Mouse (Mus musculus) retina, embryonic 14.5 days (tissue): ENCODE data around the gene Syt9.

Source experiments
- DNase-seq: peaks from one replicate; pipeline ENCODE4 v3.0.0-alpha.2; 2015; ENCODE audit warnings: low spot score

The Syt9 gene

DNA sequence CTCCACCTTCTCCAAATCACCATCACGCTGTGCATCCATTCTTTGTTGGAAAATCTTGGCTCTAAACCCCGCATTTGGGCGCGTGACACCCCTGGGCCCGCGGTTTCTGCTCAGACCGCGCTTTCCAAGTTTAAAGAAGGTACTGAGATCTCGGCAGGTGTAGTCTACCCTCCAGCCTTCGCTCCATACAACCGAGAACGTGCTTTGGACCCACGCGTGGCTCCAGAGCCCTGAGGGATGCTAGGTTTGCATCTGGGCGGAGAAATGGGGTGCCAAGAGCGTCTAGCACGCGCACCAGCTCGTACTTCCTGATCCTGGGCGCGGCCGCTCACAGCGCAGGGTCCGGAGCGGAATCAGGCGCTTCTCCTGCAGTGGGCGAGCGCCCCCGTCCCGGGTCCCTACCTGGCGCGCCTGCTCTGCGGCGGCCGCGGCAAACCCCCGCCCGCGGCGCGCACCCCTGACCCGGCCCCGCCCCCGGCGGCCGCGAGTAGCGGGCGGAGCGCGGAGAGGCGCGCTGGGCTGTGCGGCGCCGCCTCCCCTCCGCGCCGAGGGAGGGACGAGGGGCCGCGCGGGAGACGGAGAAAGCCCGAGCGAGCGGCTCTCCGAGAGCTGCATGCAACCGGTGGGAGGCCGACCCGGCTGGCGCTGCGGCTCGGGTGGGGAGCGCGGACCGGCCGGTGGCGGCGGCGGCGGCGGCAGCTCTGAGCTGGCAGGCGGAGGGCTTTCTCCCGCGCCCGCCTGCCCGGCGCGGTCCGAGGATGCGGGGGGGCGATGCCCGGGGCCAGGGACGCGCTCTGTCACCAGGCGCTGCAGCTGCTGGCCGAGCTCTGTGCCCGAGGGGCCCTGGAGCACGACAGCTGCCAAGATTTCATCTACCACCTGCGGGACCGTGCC, at the start of gene Syt9:
Gene Syt9 (plus strand): TSS at position 497 of the 894 bp plus-strand sequence.
- DNase-seq, result peak; percentile 66

DNA sequence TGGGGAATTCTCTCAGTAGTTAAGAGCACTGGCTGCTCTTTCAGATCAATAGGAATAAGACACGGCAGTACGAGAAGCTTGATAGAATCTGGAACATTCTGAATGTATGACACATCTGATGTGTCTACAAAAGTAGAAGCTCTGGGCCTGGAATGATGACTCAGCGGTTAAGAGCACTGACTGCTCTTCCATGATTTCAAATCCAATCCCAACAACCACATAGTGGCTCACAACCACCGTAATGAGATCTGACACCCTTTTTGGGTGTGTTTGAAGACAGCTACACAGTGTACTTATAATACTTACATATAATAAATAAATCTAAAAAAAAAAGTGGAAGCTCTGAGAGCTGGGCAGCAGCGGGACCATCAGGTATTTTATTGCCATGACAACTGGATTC, 31.5 kb upstream of the Syt9 start:
- DNase-seq, result no peak

DNA sequence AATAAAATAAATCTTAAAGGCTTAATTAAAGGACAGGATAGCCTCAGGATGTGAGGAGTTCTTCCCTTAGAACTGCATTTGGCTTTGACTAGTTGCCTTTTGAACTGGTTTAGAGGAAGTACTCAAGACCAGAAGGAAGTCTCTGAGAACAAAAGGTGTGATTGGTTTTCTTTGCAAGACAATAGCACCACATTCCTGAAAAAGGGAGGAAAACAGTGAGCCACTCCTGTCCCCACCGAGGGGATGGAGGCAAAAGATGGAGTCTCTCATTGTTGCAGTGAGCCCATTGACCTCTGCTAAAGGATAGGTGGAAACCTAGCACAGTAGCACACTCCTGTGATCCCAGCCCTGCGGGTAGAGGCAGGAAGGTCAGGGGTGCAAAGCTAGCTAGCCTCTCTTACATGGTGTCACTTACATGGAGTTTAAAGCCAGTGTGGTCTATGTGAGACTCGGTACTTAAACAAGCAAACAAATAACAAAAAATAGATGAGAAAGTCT, 30.9 kb upstream of the Syt9 start:
- DNase-seq, result no peak

DNA sequence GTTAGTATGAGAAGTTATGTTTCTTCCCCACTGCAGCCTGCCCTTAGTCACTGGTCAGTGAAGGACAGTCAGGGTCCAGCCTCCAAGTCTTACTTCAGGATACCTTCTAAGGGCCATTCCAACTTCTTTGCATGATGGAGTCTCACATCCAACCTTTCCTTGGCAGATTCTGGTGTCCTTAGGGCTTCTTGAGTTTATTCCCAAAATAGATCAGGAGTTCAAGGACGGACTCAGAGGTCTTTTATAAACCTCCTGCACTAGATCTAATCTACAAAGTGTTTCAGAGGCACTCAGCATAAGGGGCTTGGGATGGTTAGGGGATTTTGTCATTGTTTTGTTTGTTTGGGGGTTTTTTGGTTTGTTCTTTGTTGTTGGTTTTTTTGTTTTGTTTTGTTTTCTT, 30.3 kb upstream of the Syt9 start:
- DNase-seq, result no peak

DNA sequence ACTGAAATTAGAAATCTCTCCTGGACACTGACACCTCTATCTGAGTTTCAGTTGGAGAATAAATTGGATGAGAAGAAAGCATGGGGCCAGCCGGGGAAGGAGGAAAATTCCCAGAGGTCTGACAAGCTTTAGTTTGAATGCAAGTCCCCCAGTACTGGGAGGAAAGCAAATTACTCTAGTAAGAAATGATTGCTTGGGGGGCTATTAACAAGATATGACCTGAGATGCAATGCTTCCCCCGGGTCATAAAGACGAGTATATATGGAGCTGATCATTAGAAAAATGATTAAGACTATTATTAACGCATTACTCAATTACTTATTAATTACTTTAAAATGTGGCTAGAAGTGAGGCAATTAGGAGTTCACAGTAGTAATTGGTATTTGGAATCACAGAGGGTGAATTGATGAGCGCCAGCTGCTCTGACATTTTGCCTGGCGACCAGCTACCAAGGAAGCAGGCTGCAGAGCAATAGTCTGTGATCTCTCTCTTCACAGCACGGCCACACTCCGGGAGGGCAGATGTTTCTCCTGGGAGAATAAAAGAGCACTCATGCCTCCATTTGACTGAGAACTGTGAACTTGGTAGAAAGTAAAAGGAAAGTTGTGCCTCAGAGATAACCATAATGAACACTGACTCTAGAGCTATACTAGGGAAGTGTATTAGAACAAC, 28.9 kb upstream of the Syt9 start:
- DNase-seq, result peak; percentile 53

DNA sequence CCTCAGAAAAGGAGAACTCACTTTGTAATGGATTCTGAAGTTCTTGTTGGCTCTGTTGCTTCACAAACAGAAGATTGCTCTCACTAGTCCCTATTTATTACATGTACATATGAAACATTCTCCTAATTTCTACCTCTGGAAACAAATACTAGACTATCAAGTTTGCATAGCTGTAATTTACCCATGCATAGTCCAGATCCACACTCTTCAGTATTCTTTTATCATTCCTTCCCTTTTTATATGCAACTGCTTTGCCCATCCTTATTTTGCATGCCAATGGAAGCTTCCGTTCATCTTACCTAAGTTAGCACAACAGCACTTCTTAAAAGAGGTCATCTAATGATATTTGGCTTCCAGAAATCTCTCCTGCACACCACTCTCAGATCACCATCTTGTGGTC, 21.3 kb upstream of the Syt9 start:
- no peak for DNase-seq

DNA sequence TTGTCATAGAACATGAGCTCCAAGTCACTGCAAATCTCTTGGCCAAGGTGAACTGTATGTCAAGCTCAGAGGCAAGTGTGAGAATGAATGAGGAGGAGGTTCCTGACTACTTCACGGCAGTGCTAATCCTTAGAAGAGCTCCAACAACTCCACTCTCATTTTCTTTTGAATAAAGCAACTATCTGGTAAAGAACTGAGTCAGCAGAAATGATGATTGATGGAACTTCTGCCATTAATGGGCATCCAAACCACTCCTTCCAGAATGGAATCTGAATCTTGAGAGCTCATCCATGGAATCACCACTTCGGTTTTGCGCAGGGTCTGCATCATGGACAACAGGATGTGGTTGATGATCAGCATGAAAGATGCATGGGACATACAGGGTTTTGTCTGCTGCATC, 8.4 kb upstream of the Syt9 start:
- DNase-seq, result no peak

DNA sequence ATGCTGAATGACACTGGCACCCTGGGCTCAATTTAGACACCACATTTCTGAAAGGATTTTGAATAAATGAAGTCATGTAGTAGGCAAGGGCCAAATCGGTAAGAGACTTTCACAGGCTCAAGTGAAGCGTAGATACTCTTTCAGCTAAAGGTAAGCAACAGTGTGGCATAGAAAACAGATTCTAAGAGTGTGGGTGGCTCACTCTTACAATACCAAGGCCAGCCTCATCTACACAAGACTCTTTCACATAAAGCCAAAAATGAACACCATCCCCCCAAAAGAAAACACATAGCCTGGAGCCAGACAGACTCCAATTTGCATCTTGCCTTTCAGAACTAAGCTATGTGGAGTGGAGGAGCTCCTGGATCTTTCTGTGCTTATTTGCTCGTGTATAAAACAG, 7.9 kb upstream of the Syt9 start:
- no peak for DNase-seq

DNA sequence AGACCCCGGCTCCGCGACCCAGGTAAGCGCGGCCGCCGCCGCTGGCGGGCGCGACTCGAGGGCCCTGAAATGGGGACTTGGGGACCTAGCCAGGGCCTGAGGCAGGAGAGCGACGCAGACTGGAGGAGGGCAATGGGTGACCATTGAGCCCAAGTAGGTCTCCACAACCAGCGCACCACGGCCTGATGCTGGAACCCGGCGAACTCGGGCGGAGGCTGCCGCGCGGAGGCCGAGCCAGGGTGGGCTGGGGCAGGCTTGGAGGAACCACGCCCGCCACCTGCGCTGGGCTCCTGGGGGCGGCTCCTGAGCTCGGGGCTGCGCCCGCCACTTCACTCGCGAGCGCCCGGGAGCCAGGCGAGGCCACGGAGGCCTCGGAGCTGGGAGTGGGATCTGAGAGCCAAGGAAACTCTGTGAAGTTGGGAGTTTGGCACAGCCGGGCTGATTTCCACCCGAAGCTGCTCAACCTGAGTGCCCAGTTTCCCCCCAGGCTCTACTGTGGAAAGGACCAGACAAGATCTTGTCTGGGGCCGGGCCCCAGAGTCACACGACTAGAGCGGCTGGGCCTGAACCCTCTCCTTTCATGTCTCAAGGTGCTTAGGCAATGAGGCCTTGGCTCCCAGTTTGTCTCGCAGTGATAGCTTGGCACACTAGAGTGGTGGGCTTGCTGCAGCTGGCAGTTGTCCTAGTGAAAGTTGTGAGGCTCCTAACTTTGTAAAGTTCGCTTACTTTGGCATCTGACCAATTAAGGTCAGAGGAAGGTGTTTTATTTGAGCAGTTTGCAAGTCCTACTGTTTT, 795 bp downstream of the Syt9 start:
- DNase-seq, result peak; percentile 47

DNA sequence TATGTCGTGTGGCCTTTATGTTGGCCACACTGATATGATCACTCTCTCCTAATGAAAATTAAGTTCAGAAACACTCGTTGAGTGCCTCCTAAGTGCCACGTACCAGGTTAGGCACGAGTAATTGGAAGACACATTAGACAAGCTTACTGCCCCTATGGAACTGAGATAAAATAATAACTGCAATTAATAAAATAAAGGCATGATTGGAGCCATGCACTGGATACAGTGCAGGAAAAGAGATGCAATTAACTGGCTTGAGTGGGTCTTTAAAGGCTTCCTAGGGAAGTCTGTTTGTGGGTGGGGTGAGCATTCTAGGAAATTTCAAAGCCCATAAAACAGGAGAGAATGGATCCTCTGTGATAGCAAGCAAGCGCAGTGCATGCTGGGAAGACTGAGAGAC, 10.0 kb downstream of the Syt9 start:
- DNase-seq, result no peak

DNA sequence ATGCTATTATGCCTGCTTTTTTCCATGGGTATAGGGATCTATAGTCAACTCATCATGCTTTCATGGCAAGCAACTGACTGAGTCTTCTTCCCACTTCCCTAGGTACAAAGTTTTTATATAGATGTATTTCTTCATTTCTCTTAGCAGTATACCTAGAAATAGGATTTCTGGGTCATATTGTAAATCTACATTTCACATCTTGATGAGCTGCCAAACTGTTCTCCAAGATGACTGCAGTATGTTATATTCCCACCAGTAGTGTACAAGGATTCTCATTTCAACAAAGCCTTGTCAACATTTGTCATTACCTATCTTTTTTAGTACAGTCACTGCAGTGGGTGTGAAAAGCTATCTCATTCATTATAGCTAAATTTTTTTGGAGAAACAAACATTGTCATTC, 19.1 kb downstream of the Syt9 start:
- DNase-seq, result no peak

DNA sequence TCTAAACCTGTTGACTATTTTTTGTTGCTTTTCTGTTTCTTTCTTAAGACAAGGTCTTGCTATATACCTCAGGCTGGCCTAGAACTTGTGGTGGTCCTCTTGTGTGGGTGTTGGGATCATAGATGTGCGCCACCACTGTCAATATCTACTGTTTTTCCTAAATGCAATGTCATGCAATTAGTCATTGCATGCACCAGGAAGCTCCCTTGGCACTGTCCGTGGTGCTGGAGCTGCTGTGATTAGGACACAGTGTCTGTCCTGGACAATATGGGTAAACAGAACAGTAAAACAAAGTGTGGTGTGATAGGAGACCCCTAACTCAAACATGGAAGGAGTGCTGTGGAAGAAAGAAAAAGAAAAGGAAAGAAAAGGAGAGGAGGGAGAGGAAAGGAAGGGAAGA, 22.2 kb downstream of the Syt9 start:
- peak; percentile 37 for DNase-seq

DNA sequence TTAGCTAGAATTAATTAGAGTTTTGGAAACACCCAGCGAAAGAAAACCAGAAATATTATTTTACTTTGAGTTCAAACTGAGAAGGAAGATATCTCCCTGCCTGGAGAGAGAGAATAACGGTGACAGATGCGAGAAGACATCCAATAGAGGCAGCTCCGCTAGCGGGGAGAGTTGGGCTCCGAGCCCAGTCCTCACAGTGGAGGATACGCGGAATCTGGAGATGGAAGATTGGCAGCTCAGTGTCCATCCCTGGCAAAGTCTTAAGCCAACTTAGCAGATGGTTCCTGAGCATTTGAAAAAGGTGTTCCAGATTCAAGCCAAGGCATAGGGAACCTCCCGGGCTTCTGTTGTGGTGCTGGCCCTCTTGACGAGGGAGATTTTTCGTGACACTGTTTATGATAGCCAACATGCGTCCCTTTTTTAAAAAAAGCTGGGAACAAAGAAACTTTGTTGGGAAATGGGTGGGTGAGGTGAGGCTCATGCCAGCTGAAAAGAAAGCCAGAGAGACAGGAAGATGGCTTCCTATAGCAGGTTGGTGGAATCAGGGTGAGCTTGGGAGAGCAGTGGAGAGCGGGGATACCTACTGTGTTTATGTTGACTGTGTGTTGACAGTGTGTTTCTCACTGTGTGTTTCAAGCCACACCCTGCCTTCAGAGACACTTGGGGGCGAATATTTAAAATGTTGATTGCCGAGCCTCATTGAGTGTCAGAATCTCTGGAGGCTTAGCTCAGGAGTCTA, 29.7 kb downstream of the Syt9 start:
- no peak for DNase-seq

DNA sequence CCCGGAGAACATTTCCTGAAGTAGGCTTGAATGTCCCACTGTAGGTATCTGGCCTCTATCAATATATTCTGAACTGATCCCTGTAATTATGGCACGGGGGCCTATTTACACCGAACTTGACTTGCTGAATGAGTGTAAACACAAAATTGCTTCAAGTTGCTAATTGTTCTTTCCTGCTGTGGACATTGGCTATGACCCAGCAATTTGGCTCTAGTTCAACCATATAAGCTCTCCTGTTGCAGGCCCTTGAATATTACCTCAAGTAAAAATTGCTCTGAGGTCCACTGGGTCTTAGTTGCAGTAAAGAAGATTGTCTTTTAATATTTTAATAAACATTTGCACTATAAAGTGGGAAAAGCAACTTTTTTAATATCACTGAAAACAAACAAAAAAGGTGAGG, 32.7 kb downstream of the Syt9 start:
- no peak for DNase-seq

DNA sequence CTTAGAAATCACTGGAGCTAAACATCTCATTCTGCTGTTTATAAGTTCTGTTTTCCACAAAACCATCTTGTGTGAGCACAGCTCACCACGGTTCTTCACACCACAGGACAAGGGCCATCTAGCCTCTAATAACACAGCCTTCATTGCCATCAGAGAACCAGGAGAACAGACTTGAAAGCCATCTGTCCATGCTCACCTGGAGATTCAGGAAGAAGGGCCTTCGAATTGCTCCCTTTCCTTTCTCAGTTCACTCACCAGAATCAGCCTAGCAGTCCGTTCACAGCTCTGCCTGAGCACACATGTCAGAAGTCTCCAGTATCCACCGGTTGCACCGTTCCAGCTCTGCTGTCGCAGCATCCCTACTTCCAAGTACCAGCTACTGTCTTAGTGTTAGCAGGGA, 44.4 kb downstream of the Syt9 start:
- no peak for DNase-seq

DNA sequence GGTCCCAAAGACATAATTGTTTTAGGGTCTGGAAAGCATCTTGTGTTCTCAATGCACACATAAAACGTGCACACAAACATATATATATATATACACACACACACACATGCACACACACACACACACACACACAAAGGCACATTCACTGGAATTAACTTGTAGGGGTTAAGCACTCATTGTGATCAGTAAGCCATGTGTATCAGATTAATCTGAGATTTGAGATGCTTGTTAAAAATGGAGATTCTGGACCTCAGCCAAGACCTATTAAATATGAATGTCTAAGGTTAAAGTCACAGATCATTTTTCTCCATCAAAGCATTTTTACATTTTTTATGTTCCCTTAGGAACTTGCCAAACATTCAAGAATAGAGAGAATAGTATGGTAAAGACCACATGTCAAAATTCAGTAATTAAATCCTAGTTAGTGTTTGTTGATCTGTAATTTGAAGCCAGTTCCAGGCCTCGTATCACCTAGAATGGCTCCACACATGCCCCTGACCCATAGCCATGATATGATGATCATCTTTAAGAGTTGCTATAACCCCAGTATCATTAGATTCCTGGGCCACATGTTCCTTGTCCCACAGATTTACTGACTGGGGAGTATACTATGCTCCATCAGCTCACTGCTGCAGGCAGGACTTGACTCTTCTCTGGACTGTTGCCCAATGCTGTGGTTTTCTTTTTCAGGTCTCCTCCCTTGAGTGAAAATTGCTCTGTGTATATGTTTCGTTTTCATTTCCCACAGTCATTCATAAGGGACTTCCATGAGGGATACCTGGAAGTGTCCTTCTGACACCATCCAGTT, 46.7 kb downstream of the Syt9 start:
- DNase-seq, result peak; percentile 5

DNA sequence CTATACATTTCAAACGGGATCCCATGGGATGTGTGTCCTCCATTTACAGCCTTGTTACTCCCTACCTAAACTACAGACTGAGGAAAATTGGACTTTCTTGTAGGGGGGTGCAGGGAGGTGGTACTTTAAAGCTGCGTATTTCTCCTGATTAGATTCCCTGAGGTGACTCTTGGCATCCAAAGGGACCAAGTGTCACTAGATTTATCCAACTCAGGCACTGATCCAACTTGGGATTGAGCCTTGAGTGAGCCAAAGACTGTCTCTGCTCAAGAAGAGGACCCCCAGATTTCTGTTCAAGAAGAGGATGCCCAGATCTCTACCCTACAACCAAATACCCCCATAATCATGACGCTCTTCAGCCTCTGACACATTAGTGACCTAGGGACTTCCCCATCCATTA, 66.9 kb downstream of the Syt9 start:
- no peak for DNase-seq

DNA sequence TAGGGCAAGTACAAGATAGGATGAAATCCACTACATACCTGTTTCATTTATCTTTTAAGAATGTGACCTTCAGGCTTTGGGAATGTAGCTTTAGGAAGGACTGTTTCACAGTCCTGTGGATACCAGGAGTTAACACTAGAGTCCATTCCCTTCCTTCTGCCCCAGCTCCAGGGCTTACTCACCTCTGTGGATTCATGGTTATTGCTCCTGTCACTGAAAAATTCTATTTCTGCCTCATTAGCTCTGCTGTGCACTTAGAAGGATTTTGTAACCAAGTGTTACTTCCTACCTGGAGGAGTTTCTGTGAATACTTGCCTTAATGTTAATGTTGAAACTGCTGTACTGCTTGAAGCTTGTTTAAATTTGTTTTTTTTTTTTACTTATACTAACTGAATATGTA, 74.1 kb downstream of the Syt9 start:
- no peak for DNase-seq

DNA sequence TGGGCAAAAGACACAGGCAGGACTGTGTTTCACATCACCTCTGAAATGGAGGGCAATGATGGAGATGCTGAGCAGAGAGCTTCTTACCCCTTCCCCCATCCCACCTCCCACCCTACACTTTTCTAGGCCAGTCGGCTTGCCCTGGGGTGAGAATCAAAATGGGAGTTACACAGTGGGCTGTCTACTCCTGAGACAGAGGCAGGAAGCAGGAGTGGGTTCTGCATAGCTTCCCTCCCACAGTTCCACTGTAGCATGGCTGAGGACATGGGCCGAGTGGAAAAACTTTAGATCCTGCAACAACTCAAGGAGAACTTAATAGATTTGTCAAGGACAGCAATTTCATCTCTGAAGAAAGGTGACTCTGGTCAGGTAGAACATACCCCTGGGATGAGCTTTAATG, 84.1 kb downstream of the Syt9 start:
- no peak for DNase-seq

DNA sequence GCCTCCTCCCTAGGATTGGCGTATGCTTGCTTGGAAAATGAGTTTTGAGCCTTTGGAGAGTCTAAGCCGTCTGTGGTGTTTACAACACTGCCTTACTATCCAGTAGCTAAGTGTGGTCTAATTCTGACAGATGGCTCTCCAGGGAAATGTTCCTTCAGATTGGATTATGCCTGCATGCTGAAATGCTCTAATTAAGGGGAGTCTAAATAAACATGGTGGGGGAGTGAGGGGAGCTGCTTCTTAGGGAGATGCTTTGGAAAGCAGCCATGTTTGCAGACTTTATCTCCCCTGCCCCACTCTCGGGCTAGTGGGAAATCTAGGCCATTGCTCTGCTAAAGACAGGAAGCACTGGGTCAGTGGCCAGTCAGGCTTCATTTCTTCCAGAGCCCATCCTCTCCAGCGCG, 84.6 kb downstream of the Syt9 start:
- peak; percentile 60 for DNase-seq

DNA sequence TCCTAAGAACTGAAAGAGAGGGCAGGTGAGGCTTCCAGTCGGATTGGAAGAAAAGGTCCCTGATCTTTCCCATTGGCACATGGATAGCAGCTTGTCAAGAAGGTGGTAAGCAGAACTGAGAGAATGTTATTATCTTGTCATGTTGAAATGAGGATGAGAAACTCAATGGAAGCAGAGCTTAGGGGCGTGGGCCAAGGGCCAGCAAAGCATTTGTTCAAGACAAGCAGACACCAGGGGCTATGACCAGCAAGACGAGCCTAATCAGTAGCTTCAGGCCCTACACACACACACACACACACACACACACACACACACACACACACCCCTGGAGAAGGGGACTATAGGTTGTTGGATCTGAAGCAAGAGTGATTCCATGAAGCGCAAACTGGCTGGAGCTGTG, 90.6 kb downstream of the Syt9 start:
- DNase-seq, result no peak
